Mouse (Mus musculus): ENCODE results near the gene Smarcc1.
A peak's percentile ranks its signal among the peaks of the same experiment; 100 is the strongest.

DNA sequence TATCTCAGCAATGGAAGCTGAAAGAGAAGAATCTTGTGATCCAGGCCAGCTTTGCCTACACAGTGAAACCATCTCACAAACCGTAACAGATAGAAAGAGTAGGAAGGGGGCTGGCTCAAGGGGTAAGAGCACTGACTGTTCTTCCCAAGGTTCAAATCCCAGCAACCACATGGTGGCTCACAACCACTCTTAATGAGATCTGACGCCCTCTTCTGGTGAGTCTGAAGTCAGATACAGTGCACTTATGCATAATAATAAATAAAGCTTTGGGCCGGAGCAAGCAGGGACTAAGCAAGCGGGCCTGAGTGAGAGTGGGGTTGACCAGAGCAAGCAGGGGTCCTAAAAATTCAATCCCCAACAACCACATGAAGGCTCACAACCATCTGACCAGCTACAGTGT lies 24.2 kb upstream of the Smarcc1 start:
- peak; percentile 21; the same call in 1 of the 2 replicates for TF ChIP-seq CTCF (IDR thresholded peaks at IDR 0.05)
- TF ChIP-seq EP300 (IDR thresholded peaks at IDR 0.05): no peak

Measured in lung, postnatal 0 days (tissue).